Mouse (Mus musculus) bone marrow, adult 2 months (tissue): ENCODE data around the gene Cyfip1.

Source experiments
- CTCF ChIP-seq: fragments of 200-500 bp; IDR thresholded peaks from 2 replicates; pipeline ENCODE4 v1.5.1; 2011; ENCODE audit warnings: low read length, control low read depth; ENCODE audit not compliant: control insufficient read depth, insufficient read depth
- POLR2A ChIP-seq: fragments of 200-500 bp; IDR thresholded peaks from 2 replicates; pipeline ENCODE4 v1.6.1; 2011; ENCODE audit warnings: low read depth, mild to moderate bottlenecking, control low read depth, low read length, borderline replicate concordance; ENCODE audit not compliant: control insufficient read depth

DNA sequence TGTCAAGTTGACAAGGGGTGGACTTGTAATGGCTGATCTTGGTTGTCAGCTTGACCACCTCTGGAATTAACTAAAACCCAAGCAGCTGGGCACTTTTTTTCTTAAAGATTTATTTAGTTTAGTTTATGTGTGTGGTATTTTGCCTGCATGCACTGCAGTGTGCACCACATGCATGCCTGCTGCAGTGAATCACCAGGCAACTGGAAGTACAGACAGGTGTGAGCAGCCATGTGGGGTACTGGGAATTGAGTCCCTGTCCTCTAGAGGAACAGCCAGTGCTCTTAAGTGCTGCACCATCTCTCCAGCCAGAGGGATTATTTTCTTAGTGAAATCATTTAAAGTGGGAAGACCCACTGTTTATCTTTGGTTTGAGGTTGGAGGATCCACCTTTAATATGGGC, 23.5 kb downstream of the Cyfip1 start:
- TF ChIP-seq CTCF (no peak), POLR2A (no peak)
